Mouse (Mus musculus) intestine, embryonic 15.5 days (tissue): ENCODE results near the gene Abcc2. TPM values are rescaled to one million over a fixed set of nuclear protein-coding genes. Genes with fewer than 3 reads are reported as not detected.

Experiments
- ATAC-seq: fragments of 200-750 bp; cut with Nextera tagmentation; 2 replicates; pipeline ENCODE4 v1.8.0; 2017; ENCODE audit warnings: moderate TSS enrichment, moderate library complexity
- H3K27ac ChIP-seq: fragments of 300-500 bp; sonication (generic); 2 replicates; pipeline ENCODE4 v1.5.1; 2015; ENCODE audit warnings: mild to moderate bottlenecking, inconsistent platforms
- H3K27me3 ChIP-seq: fragments of 300-500 bp; sonication (generic); replicated peaks from 2 replicates; pipeline ENCODE4 v1.6.1; 2015; ENCODE audit warnings: inconsistent platforms
- H3K36me3 ChIP-seq: fragments of 300-500 bp; sonication (generic); 2 replicates; pipeline ENCODE4 v1.6.1; 2015; ENCODE audit warnings: inconsistent platforms
- H3K4me1 ChIP-seq: fragments of 300-500 bp; sonication (generic); replicated peaks from 2 replicates; pipeline ENCODE4 v1.6.1; 2015; ENCODE audit warnings: inconsistent platforms
- H3K4me2 ChIP-seq: fragments of 300-500 bp; sonication (generic); replicated peaks from 2 replicates; pipeline ENCODE4 v1.6.1; 2015; ENCODE audit warnings: mild to moderate bottlenecking, inconsistent platforms
- H3K4me3 ChIP-seq: fragments of 300-500 bp; sonication (generic); replicated peaks from 2 replicates; pipeline ENCODE4 v1.5.1; 2015; ENCODE audit warnings: inconsistent platforms
- H3K9ac ChIP-seq: fragments of 300-500 bp; sonication (generic); 2 replicates; pipeline ENCODE4 v1.6.1; 2015; ENCODE audit warnings: inconsistent platforms
- H3K9me3 ChIP-seq: fragments of 300-500 bp; sonication (generic); 2 replicates; pipeline ENCODE4 v1.6.1; 2016; ENCODE audit warnings: inconsistent platforms
- WGBS: fragments of 180-500 bp; shearing (Covaris S2); methylation state at CpG from one replicate; pipeline ENCODE4 v1.1.7; 2015; 5-methylcytosine and 5-hydroxymethylcytosine counted together
- polyA plus RNA-seq: library from polyadenylated mRNA; unstranded; fragments of >200 nt; fragmentation: Nextera tagmentation; extraction: Ambion mirVana; gene quantifications from 2 replicates; pipeline ENCODE4 v1.2.1, GENCODE M21; 2015

Abcc2 gene
- polyA plus RNA-seq, 1 experiment from 2014 or later = 16.7 TPM

- H3K36me3 ChIP-seq = no peaks in the 10 kb centered on the region
- no peak overlapping the region for H3K4me3 ChIP-seq
- H3K27ac ChIP-seq = no peak overlapping the region
- no peak overlapping the region for H3K9ac ChIP-seq
- no peaks in the 10 kb centered on the region for H3K4me1 ChIP-seq
- H3K9me3 ChIP-seq = no peaks in the 10 kb centered on the region
- H3K4me2 ChIP-seq = no peak overlapping the region
- no peaks in the 10 kb centered on the region for H3K27me3 ChIP-seq
- 81% methylated on average over 2 of the region's 2 CpGs for WGBS
- no peak for ATAC-seq
Measured at GRCm38 (mm10) chr19:43762410-43762809, 19.6 kb upstream of the Abcc2 start.

- H3K4me3 ChIP-seq = no peak overlapping the region
- H3K4me2 ChIP-seq = no peak overlapping the region
- H3K27me3 ChIP-seq = no peaks in the 10 kb centered on the region
- no peak overlapping the region for H3K27ac ChIP-seq
- H3K9me3 ChIP-seq = no peaks in the 10 kb centered on the region
- H3K9ac ChIP-seq = no peak overlapping the region
- H3K4me1 ChIP-seq = no peaks in the 10 kb centered on the region
- no peak for ATAC-seq
- H3K36me3 ChIP-seq = no peaks in the 10 kb centered on the region
- WGBS = 70% methylated on average over 5 of the region's 5 CpGs
Measured at GRCm38 (mm10) chr19:43766451-43766850, 15.5 kb upstream of the Abcc2 start.

- H3K36me3 ChIP-seq = no peaks in the 10 kb centered on the region
- 61% methylated on average over 9 of the region's 9 CpGs for WGBS
- no peaks in the 10 kb centered on the region for H3K9me3 ChIP-seq
- H3K4me3 ChIP-seq = no peak overlapping the region
- H3K4me2 ChIP-seq = no peak overlapping the region
- no peaks in the 10 kb centered on the region for H3K27me3 ChIP-seq
- H3K4me1 ChIP-seq = no peaks in the 10 kb centered on the region
- peak overlapping the region; percentile 58; the same call in 1 of the 2 replicates for H3K27ac ChIP-seq
- peak; percentile 95 for ATAC-seq
- H3K9ac ChIP-seq = no peak overlapping the region
Measured at GRCm38 (mm10) chr19:43767549-43768322, 14.3 kb upstream of the Abcc2 start.

GRCm38 (mm10) chr19:43769366-43769960 is 12.5 kb upstream of the Abcc2 start:
- H3K27ac ChIP-seq = no peak overlapping the region
- 72% methylated on average over 5 of the region's 5 CpGs for WGBS

GRCm38 (mm10) chr19:43770584-43770983 is 11.4 kb upstream of the Abcc2 start:
- no peak for ATAC-seq
- no peak overlapping the region for H3K4me3 ChIP-seq
- 0 out of 2 replicates have a peak, but pooled peaks cover 3% of the 10 kb centered on the region for H3K4me1 ChIP-seq
- H3K27ac ChIP-seq = no peak overlapping the region
- H3K9ac ChIP-seq = no peak overlapping the region
- 57% methylated on average over 4 of the region's 4 CpGs for WGBS
- H3K36me3 ChIP-seq = no peaks in the 10 kb centered on the region
- no peaks in the 10 kb centered on the region for H3K27me3 ChIP-seq
- H3K4me2 ChIP-seq = no peak overlapping the region
- no peaks in the 10 kb centered on the region for H3K9me3 ChIP-seq

More at GRCm38 (mm10) chr19:43769366-43769960, 12.5 kb upstream of the Abcc2 start:
- Histone ChIP-seq H3K4me2 (no peak overlapping the region), H3K9ac (no peak overlapping the region), H3K36me3 (no peaks in the 10 kb centered on the region), H3K9me3 (no peaks in the 10 kb centered on the region), H3K4me1 (0 out of 2 replicates have a peak, but pooled peaks cover 3% of the 10 kb centered on the region), H3K4me3 (no peak overlapping the region), H3K27me3 (no peaks in the 10 kb centered on the region)
- ATAC-seq = no peak

GRCm38 (mm10) chr19:43771499-43771969 is 10.5 kb upstream of the Abcc2 start:
- WGBS = 76% methylated on average over 5 of the region's 5 CpGs
- Histone ChIP-seq H3K4me3 (no peak overlapping the region), H3K36me3 (no peaks in the 10 kb centered on the region), H3K4me1 (0 out of 2 replicates have a peak, but pooled peaks cover 3% of the 10 kb centered on the region), H3K4me2 (no peak overlapping the region), H3K9ac (no peak overlapping the region), H3K27me3 (no peaks in the 10 kb centered on the region), H3K27ac (no peak overlapping the region), H3K9me3 (no peaks in the 10 kb centered on the region)
- no peak for ATAC-seq

- ATAC-seq = no peak
- H3K4me1 ChIP-seq = 0 out of 2 replicates have a peak, but pooled peaks cover 3% of the 10 kb centered on the region
- no peak overlapping the region for H3K9ac ChIP-seq
- no peak overlapping the region for H3K4me3 ChIP-seq
- no peak overlapping the region for H3K4me2 ChIP-seq
- no peaks in the 10 kb centered on the region for H3K27me3 ChIP-seq
- no peaks in the 10 kb centered on the region for H3K36me3 ChIP-seq
- no peak overlapping the region for H3K27ac ChIP-seq
- H3K9me3 ChIP-seq = no peaks in the 10 kb centered on the region
- WGBS = 61% methylated on average over 6 of the region's 6 CpGs
Measured at GRCm38 (mm10) chr19:43772311-43772710, 9.7 kb upstream of the Abcc2 start.

GRCm38 (mm10) chr19:43775433-43775832 is 6.6 kb upstream of the Abcc2 start:
- 41% methylated on average over 10 of the region's 10 CpGs for WGBS
- ATAC-seq = peak; percentile 72
- 0 out of 2 replicates have a peak, but pooled peaks cover 3% of the 10 kb centered on the region for H3K4me1 ChIP-seq
- H3K27ac ChIP-seq = peak overlapping the region; percentile 48; the same call in 1 of the 2 replicates
- H3K36me3 ChIP-seq = no peaks in the 10 kb centered on the region
- H3K4me3 ChIP-seq = no peak overlapping the region
- no peak overlapping the region for H3K9ac ChIP-seq
- no peaks in the 10 kb centered on the region for H3K9me3 ChIP-seq
- H3K27me3 ChIP-seq = no peaks in the 10 kb centered on the region
- H3K4me2 ChIP-seq = no peak overlapping the region

GRCm38 (mm10) chr19:43776561-43776960 is 5.4 kb upstream of the Abcc2 start:
- Histone ChIP-seq H3K27me3 (no peaks in the 10 kb centered on the region), H3K9ac (no peak overlapping the region), H3K27ac (no peak overlapping the region), H3K4me3 (no peak overlapping the region), H3K4me2 (no peak overlapping the region), H3K36me3 (no peaks in the 10 kb centered on the region), H3K9me3 (no peaks in the 10 kb centered on the region), H3K4me1 (0 out of 2 replicates have a peak, but pooled peaks cover 3% of the 10 kb centered on the region)
- WGBS = 59% methylated on average over 4 of the region's 4 CpGs
- ATAC-seq = no peak

- no peak overlapping the region for H3K27ac ChIP-seq
- H3K27me3 ChIP-seq = no peaks in the 10 kb centered on the region
- no peak overlapping the region for H3K4me3 ChIP-seq
- H3K9ac ChIP-seq = no peak overlapping the region
- no peak overlapping the region for H3K4me2 ChIP-seq
- 0 out of 2 replicates have a peak, but pooled peaks cover 3% of the 10 kb centered on the region for H3K4me1 ChIP-seq
- no peaks in the 10 kb centered on the region for H3K36me3 ChIP-seq
- no peak; the same call in 1 of the 2 replicates for ATAC-seq
- H3K9me3 ChIP-seq = no peaks in the 10 kb centered on the region
- WGBS = 52% methylated on average over 2 of the region's 2 CpGs
Measured at GRCm38 (mm10) chr19:43777308-43777707, 4.7 kb upstream of the Abcc2 start.

GRCm38 (mm10) chr19:43780391-43780790 is 1.6 kb upstream of the Abcc2 start:
- ATAC-seq = no peak
- Histone ChIP-seq H3K4me1 (no peaks in the 10 kb centered on the region), H3K9me3 (no peaks in the 10 kb centered on the region), H3K9ac (no peak overlapping the region), H3K27ac (0 out of 2 replicates have a peak overlapping the region, but pooled peaks have one; percentile 17), H3K27me3 (no peaks in the 10 kb centered on the region), H3K4me2 (no peak overlapping the region), H3K4me3 (no peak overlapping the region), H3K36me3 (no peaks in the 10 kb centered on the region)
- WGBS = 64% methylated on average over 5 of the region's 5 CpGs

- no peaks in the 10 kb centered on the region for H3K9me3 ChIP-seq
- no peaks in the 10 kb centered on the region for H3K36me3 ChIP-seq
- H3K27ac ChIP-seq = no peak overlapping the region
- 0 out of 2 replicates have a peak overlapping the region, but pooled peaks have one; percentile 2 for H3K4me3 ChIP-seq
- H3K4me1 ChIP-seq = no peaks in the 10 kb centered on the region
- WGBS = 68% methylated on average over 8 of the region's 8 CpGs
- ATAC-seq = no peak
- no peaks in the 10 kb centered on the region for H3K27me3 ChIP-seq
- no peak overlapping the region for H3K4me2 ChIP-seq
- H3K9ac ChIP-seq = no peak overlapping the region
Measured at GRCm38 (mm10) chr19:43784761-43785160, 2.8 kb downstream of the Abcc2 start.
